Mouse (Mus musculus) stomach, postnatal 0 days (tissue): ENCODE results near the gene Ube3c.

Experiments used
- CTCF ChIP-seq: IDR thresholded peaks from 2 replicates; pipeline ENCODE4 v1.5.1; 2016; ENCODE audit warnings: antibody characterized with exemption, low read depth, mild to moderate bottlenecking, moderate library complexity
- EP300 ChIP-seq: optimal IDR thresholded peaks from 2 replicates; pipeline ENCODE3; 2016; ENCODE audit warnings: antibody characterized with exemption

DNA sequence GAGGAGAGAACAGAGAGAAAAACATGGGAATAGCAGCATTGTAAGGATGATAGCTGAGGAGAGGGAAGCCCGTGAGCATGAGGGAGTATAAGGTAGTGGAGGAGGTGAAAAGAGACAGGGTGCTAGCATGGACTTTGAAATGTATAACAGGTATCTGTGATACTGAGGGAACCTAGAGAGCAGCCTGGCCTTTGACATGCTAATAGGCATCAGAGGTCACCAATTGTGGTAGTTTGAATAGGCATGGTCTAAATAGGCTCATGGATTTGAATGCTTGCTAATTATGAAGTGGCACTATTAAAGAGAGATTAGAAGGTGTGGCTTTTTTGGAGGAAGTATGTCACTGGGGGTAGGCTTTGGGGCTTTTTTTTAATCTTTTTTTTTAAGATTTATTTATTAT is 143.9 kb downstream of the Ube3c start:
- TF ChIP-seq CTCF: no peak
- no peak for TF ChIP-seq EP300
